Mouse (Mus musculus): Measurements from ENCODE around the gene Slc25a3.

DNA sequence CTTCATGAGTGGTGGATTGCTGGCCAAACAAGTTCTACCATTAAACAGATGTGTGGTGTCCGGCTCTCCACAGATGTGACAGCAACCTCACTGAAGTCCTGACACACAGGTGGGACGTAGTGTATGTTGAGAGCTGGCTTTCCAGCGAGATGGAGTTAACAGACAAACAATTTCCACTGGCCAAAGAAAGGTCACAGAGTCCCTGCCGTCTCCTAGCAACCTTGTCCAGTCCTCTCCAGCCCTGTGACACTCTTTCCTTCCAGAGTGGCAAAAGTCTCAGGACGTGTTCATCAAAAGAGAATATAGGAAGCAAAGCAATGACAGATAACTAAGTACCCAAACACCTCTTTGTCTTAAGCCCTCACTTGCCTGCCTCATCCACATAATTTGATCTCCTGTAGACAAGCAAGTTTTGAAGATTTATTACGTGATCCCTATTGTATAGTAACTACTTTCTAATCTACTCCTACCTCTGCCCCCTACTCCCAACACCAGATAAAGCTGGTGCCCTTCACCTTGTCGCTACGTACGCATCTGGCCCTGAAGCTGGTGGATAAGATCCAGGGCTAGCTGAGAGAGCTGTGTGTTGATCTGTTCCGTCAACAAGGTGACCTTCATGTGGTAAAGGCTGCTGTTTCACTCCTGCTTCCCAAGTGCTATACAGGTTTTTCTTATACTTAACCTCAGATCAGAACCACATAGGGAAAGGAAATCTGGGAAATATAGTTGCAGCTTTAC is 2.9 kb upstream of the Slc25a3 start:
- no peak for TF ChIP-seq POLR2A (IDR thresholded peaks at IDR 0.05; ENCODE audit: control insufficient read depth, extremely low read depth, insufficient read depth, low read length, poor library complexity)
- TF ChIP-seq CTCF (IDR thresholded peaks at IDR 0.05; ENCODE audit: borderline replicate concordance, control insufficient read depth, extremely low read depth, insufficient read depth, low read length, poor library complexity): no peak

Data from thymus, adult 2 months (tissue).